Mouse (Mus musculus) forebrain, embryonic 16.5 days (tissue): ENCODE results near the gene Golt1a. TPM values are rescaled to one million over a fixed set of nuclear protein-coding genes. Genes with fewer than 3 reads are reported as not detected.

ENCODE experiments used
- polyA plus RNA-seq: library from polyadenylated mRNA; unstranded; fragments of >200 nt; fragmentation: Nextera tagmentation; extraction: Ambion mirVana; gene quantifications from 2 replicates; pipeline ENCODE4 v1.2.1, GENCODE M21; 2015

Golt1a gene
- polyA plus RNA-seq, 1 experiment from 2014 or later, result not detected

Other genes starting within 250 kb of the Golt1a start
- 36.3 and 40.3 TPM in 2 replicates for gene Ppp1r15b, start 178.7 kb upstream of the Golt1a start, polyA plus RNA-seq
- 10.7 and 11.7 TPM in 2 replicates for gene Plekha6, start 145.6 kb upstream of the Golt1a start, polyA plus RNA-seq
- 0.60 and 0.63 TPM in 2 replicates for gene Kiss1, start 12.1 kb downstream of the Golt1a start, polyA plus RNA-seq
- 0.30 TPM in 1 of 2 replicates, not detected in the other for gene Ren1, start 40.7 kb downstream of the Golt1a start, polyA plus RNA-seq
- gene Etnk2, start 53.8 kb downstream of the Golt1a start, polyA plus RNA-seq, result 4.5 and 9.5 TPM in 2 replicates
- gene Sox13, start 114.6 kb downstream of the Golt1a start, polyA plus RNA-seq, result 3.6 and 4.4 TPM in 2 replicates